Mouse (Mus musculus): ENCODE measurements around the gene Icmt. TPM values are rescaled to one million over a fixed set of nuclear protein-coding genes. Genes with fewer than 3 reads are reported as not detected.

The Icmt gene
- polyA plus RNA-seq, 1 experiment = 19.7 TPM

GRCm38 (mm10) chr4:152312186-152312585 is 15.2 kb downstream of the Icmt start:
- Histone ChIP-seq H3K27ac (ENCODE audit: insufficient read depth, low read depth, low read length) (no peak overlapping the region), H3K4me1 (ENCODE audit: control insufficient read depth, insufficient read depth, low read length) (no peaks in the 10 kb centered on the region), H3K4me3 (ENCODE audit: insufficient read depth, low read length) (no peak overlapping the region)
- no peak for TF ChIP-seq CTCF (IDR thresholded peaks at IDR 0.05; ENCODE audit: low read depth, low read length)

GRCm38 (mm10) chr4:152313211-152313632 is 16.2 kb downstream of the Icmt start:
- Histone ChIP-seq H3K4me1 (ENCODE audit: control insufficient read depth, insufficient read depth, low read length) (no peaks in the 10 kb centered on the region), H3K27ac (ENCODE audit: insufficient read depth, low read depth, low read length) (no peak overlapping the region), H3K4me3 (ENCODE audit: insufficient read depth, low read length) (peak overlapping the region; percentile 51)
- no peak for TF ChIP-seq CTCF (IDR thresholded peaks at IDR 0.05; ENCODE audit: low read depth, low read length)
- no peak for TF ChIP-seq POLR2A (IDR thresholded peaks at IDR 0.05; ENCODE audit: borderline replicate concordance, low read depth, low read length)

- no peak for TF ChIP-seq POLR2A (IDR thresholded peaks at IDR 0.05; ENCODE audit: borderline replicate concordance, low read depth, low read length)
- no peak for TF ChIP-seq CTCF (IDR thresholded peaks at IDR 0.05; ENCODE audit: low read depth, low read length)
- Histone ChIP-seq H3K4me1 (ENCODE audit: control insufficient read depth, insufficient read depth, low read length) (no peaks in the 10 kb centered on the region), H3K27ac (ENCODE audit: insufficient read depth, low read depth, low read length) (no peak overlapping the region), H3K4me3 (ENCODE audit: insufficient read depth, low read length) (no peak overlapping the region)
These were observed 16.9 kb downstream of the Icmt start for GRCm38 (mm10) chr4:152313934-152314333.

DNA sequence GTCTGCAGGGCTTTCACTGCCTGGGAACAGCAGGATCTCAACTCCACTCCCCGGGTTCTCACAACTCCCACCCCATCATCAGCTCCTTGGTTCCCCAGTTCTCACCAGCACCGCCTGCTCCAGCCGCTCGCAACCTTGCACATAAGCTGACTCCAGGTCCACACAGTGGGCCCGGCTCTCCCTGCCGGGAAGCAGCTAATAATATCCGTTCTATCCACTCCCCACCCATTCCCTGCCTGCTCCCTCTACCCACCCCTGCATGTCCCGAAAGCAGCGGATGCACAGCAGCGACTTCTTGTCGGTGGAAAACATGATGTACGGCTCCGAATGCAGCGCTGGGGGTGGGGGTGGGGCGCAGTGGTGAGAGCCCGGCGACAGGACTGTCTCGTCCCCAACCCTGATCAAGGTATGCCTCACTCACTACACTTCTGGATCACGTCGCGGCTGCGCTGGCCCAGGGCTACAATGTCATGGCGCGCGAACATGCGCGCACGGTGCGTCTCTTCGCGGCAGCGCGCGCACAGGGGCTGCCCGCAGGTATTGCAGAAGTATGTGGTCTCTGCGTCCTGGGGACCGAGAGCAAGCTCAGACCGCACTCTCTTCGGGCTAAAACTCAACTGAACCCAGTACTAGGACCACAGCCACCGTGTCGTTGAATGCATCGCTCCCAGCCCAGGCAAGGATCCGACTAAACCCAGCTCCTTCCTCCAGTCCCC is 18.6 kb downstream of the Icmt start:
- Histone ChIP-seq H3K27ac (ENCODE audit: insufficient read depth, low read depth, low read length) (no peak overlapping the region), H3K4me3 (ENCODE audit: insufficient read depth, low read length) (no peak overlapping the region), H3K4me1 (ENCODE audit: control insufficient read depth, insufficient read depth, low read length) (no peaks in the 10 kb centered on the region)
- TF ChIP-seq CTCF (IDR thresholded peaks at IDR 0.05; ENCODE audit: low read depth, low read length) (no peak), POLR2A (IDR thresholded peaks at IDR 0.05; ENCODE audit: borderline replicate concordance, low read depth, low read length) (no peak)

DNA sequence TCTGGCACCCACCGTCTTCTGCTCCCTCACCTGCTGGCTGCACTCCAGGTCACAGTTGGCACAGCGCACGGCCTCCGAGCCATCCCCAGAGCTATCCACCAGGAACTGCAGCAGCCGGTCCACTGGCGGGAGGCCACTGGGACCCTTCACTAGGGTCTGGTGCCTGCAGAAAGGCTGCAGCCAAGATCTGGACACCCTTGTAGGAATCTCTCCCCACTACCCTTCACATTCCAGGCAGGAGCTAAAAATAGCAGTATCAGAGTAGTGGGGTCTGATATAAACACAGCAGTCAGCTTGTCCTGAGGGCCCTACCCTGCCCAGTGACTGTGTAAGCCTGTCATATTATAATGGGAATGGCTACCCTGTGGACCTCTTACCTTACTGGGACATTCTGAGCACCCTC is 20.6 kb downstream of the Icmt start:
- no peak overlapping the region for H3K27ac ChIP-seq (ENCODE audit: insufficient read depth, low read depth, low read length)
- no peaks in the 10 kb centered on the region for H3K4me1 ChIP-seq (ENCODE audit: control insufficient read depth, insufficient read depth, low read length)
- TF ChIP-seq CTCF (IDR thresholded peaks at IDR 0.05; ENCODE audit: low read depth, low read length) = no peak
- no peak for TF ChIP-seq POLR2A (IDR thresholded peaks at IDR 0.05; ENCODE audit: borderline replicate concordance, low read depth, low read length)
- no peak overlapping the region for H3K4me3 ChIP-seq (ENCODE audit: insufficient read depth, low read length)

DNA sequence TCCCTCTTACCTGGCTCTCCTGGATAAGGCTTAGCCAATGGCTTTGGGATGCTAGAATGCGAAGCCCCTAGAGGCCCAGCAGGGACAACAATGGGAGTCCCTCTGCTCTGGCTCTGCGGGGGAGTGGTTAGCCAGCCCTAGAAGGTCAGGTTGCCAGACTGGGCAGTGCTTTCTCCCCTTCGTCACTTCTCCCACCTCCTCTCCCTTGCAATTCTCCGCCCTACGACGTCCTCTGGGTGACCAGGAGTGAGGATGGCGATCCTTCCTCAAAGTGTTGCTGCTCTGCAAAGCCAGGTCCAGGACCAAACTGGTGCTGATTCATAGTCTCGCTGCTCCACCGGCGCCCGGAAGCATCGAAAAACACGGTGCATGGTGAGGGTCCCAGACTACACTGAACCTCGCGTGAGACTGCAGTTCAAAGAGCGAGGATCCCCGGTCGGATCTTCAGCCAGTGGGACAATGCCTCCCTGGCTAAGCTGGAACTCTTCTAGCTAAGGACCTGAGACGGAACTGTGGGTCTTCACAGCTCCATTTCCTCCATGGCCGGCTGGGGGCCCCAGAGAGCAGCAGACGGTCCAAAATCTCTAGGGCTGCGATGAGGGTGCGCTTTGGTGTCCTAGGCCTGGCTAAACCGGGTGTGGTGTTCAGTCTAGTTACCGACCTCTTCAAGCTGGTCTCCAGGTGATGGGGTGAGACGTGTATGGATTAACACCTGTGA is 21.6 kb downstream of the Icmt start, which contains the start of gene Rnf207:
Gene Rnf207, minus strand, starts transcription at position 477 of the 718 bp plus-strand sequence.
- TF ChIP-seq POLR2A (IDR thresholded peaks at IDR 0.05; ENCODE audit: borderline replicate concordance, low read depth, low read length) = no peak
- peak; percentile 37 for TF ChIP-seq CTCF (IDR thresholded peaks at IDR 0.05; ENCODE audit: low read depth, low read length)
- no peak within 1 kb of the TSS for H3K27ac ChIP-seq (ENCODE audit: insufficient read depth, low read depth, low read length)
- H3K4me1 ChIP-seq (ENCODE audit: control insufficient read depth, insufficient read depth, low read length) = no peaks in the 10 kb centered on the region
- H3K4me3 ChIP-seq (ENCODE audit: insufficient read depth, low read length) = peak within 1 kb of the TSS; percentile 32

DNA sequence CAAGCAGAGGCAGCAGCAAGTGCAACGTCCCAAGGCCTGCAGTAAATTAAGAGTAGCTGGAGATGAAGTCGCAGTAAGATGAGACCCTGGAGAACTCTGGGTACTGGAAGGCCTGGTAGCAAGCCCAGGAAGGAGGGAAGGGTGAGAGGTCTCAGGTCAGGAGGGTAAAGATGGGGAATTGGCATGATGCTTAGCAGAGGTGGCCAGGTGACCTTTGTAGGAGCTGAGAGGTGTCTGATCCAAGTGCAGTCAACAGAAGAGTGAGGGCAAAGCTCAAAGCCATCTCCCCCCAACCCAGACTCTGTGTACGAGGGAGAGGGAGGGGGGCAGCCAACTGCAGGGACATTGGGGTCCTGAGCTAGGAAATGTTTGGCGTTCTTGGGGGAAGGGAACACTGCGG is 24.4 kb downstream of the Icmt start:
- Histone ChIP-seq H3K4me3 (ENCODE audit: insufficient read depth, low read length) (no peak overlapping the region), H3K27ac (ENCODE audit: insufficient read depth, low read depth, low read length) (no peak overlapping the region), H3K4me1 (ENCODE audit: control insufficient read depth, insufficient read depth, low read length) (peaks cover 7% of the 10 kb centered on the region)
- TF ChIP-seq CTCF (IDR thresholded peaks at IDR 0.05; ENCODE audit: low read depth, low read length) (no peak), POLR2A (IDR thresholded peaks at IDR 0.05; ENCODE audit: borderline replicate concordance, low read depth, low read length) (no peak)

- peak overlapping the region; percentile 61 for H3K4me3 ChIP-seq (ENCODE audit: insufficient read depth, low read length)
- no peak for TF ChIP-seq CTCF (IDR thresholded peaks at IDR 0.05; ENCODE audit: low read depth, low read length)
- TF ChIP-seq POLR2A (IDR thresholded peaks at IDR 0.05; ENCODE audit: borderline replicate concordance, low read depth, low read length) = no peak
- H3K4me1 ChIP-seq (ENCODE audit: control insufficient read depth, insufficient read depth, low read length) = peaks cover 10% of the 10 kb centered on the region
- H3K27ac ChIP-seq (ENCODE audit: insufficient read depth, low read depth, low read length) = peak overlapping the region; percentile 38
These were observed 27.9 kb downstream of the Icmt start for GRCm38 (mm10) chr4:152324641-152325562.

- Histone ChIP-seq H3K27ac (ENCODE audit: insufficient read depth, low read depth, low read length) (peak within 1 kb of the TSS; percentile 45), H3K4me1 (ENCODE audit: control insufficient read depth, insufficient read depth, low read length) (peaks cover 10% of the 10 kb centered on the region), H3K4me3 (ENCODE audit: insufficient read depth, low read length) (peak within 1 kb of the TSS; percentile 88)
- no peak for TF ChIP-seq POLR2A (IDR thresholded peaks at IDR 0.05; ENCODE audit: borderline replicate concordance, low read depth, low read length)
These were observed 28.8 kb downstream of the Icmt start, which contains the start of gene Rpl22 for GRCm38 (mm10) chr4:152325574-152326411. TSS of gene Rpl22 (plus strand) at chr4:152325742.

All from bone marrow macrophage, adult 2 months (primary cell).